Mouse (Mus musculus): Measurements from ENCODE around the gene Hist1h2ah. TPM values are rescaled to one million over a fixed set of nuclear protein-coding genes. Genes with fewer than 3 reads are reported as not detected.

Hist1h2ah gene
- polyA plus RNA-seq, 1 experiment, result 2.2 TPM

- Histone ChIP-seq H3K4me3 (peak overlapping the region; percentile 28), H3K79me2 (ENCODE audit: control insufficient read depth, insufficient read depth) (no peaks in the 10 kb centered on the region), H3K27me3 (ENCODE audit: control insufficient read depth, insufficient read depth, insufficient read length) (no peaks in the 10 kb centered on the region), H3K36me3 (ENCODE audit: control insufficient read depth, insufficient read depth) (no peaks in the 10 kb centered on the region), H3K4me2 (ENCODE audit: low read depth) (peak overlapping the region; percentile 86), H3ac (ENCODE audit: control insufficient read depth, insufficient read length) (no peak overlapping the region)
- TF ChIP-seq CEBPB (IDR thresholded peaks at IDR 0.05; ENCODE audit: insufficient read depth, poor library complexity, severe bottlenecking) (no peak), POLR2AphosphoS2 (IDR thresholded peaks at IDR 0.05; ENCODE audit: insufficient read length, low read depth) (no peak), REST (IDR thresholded peaks at IDR 0.05; ENCODE audit: insufficient read depth, insufficient read length) (no peak), MAX (IDR thresholded peaks at IDR 0.05; ENCODE audit: low read depth) (no peak), E2F4 (IDR thresholded peaks at IDR 0.05; ENCODE audit: insufficient read depth) (no peak), MYOD1 (IDR thresholded peaks at IDR 0.05; ENCODE audit: control insufficient read depth in 1 of 3, insufficient read length in 2 of 3, low read depth in 2 of 3) (no peak)
These were observed 4.0 kb upstream of the Hist1h2ah start for GRCm38 (mm10) chr13:22039364-22039763.

GRCm38 (mm10) chr13:22037415-22037814 is 2.0 kb upstream of the Hist1h2ah start:
- TF ChIP-seq TCF3 (IDR thresholded peaks at IDR 0.05; ENCODE audit: insufficient read length, low read depth) (no peak), POLR2AphosphoS2 (IDR thresholded peaks at IDR 0.05; ENCODE audit: insufficient read length, low read depth) (no peak), E2F4 (IDR thresholded peaks at IDR 0.05; ENCODE audit: insufficient read depth) (no peak), MYOD1 (IDR thresholded peaks at IDR 0.05; ENCODE audit: control insufficient read depth in 1 of 3, insufficient read length in 2 of 3, low read depth in 2 of 3) (no peak), TCF12 (IDR thresholded peaks at IDR 0.05; ENCODE audit: insufficient read depth, poor library complexity, severe bottlenecking) (no peak), MYOG (IDR thresholded peaks at IDR 0.05; ENCODE audit: control insufficient read depth in 1 of 3, insufficient read depth in 1 of 3, insufficient read length in 2 of 3, low read depth in 2 of 3) (no peak), SRF (IDR thresholded peaks at IDR 0.05; ENCODE audit: control insufficient read depth, insufficient read length, low read depth) (no peak), CEBPB (IDR thresholded peaks at IDR 0.05; ENCODE audit: insufficient read depth, poor library complexity, severe bottlenecking) (no peak), REST (IDR thresholded peaks at IDR 0.05; ENCODE audit: insufficient read depth, insufficient read length) (no peak), MAX (IDR thresholded peaks at IDR 0.05; ENCODE audit: low read depth) (no peak), POLR2A (IDR thresholded peaks at IDR 0.05; ENCODE audit: insufficient read length, low read depth) (no peak), USF1 (IDR thresholded peaks at IDR 0.05; ENCODE audit: low read depth) (no peak)
- H3K36me3 ChIP-seq (ENCODE audit: control insufficient read depth, insufficient read depth), result no peaks in the 10 kb centered on the region
- no peak overlapping the region for H3ac ChIP-seq (ENCODE audit: control insufficient read depth, insufficient read length)
- H3K4me3 ChIP-seq, result no peak overlapping the region
- no peaks in the 10 kb centered on the region for H3K79me2 ChIP-seq (ENCODE audit: control insufficient read depth, insufficient read depth)
- H3K4me2 ChIP-seq (ENCODE audit: low read depth), result no peak overlapping the region
- no peaks in the 10 kb centered on the region for H3K27me3 ChIP-seq (ENCODE audit: control insufficient read depth, insufficient read depth, insufficient read length)

- Histone ChIP-seq H3K79me2 (ENCODE audit: control insufficient read depth, insufficient read depth) (no peaks in the 10 kb centered on the region), H3K27me3 (ENCODE audit: control insufficient read depth, insufficient read depth, insufficient read length) (no peaks in the 10 kb centered on the region), H3K4me3 (peak overlapping the region; percentile 41), H3ac (ENCODE audit: control insufficient read depth, insufficient read length) (no peak overlapping the region), H3K36me3 (ENCODE audit: control insufficient read depth, insufficient read depth) (no peaks in the 10 kb centered on the region), H3K4me2 (ENCODE audit: low read depth) (peak overlapping the region; percentile 79)
- TF ChIP-seq POLR2A (IDR thresholded peaks at IDR 0.05; ENCODE audit: insufficient read length, low read depth), result no peak
- no peak for TF ChIP-seq SRF (IDR thresholded peaks at IDR 0.05; ENCODE audit: control insufficient read depth, insufficient read length, low read depth)
- TF ChIP-seq USF1 (IDR thresholded peaks at IDR 0.05; ENCODE audit: low read depth), result no peak
- no peak for TF ChIP-seq TCF12 (IDR thresholded peaks at IDR 0.05; ENCODE audit: insufficient read depth, poor library complexity, severe bottlenecking)
These were observed 1.6 kb upstream of the Hist1h2ah start for GRCm38 (mm10) chr13:22036986-22037385.

GRCm38 (mm10) chr13:22036149-22036956 is 985 bp upstream of the Hist1h2ah start:
- TF ChIP-seq POLR2AphosphoS2 (IDR thresholded peaks at IDR 0.05; ENCODE audit: insufficient read length, low read depth) (peak; percentile 34), CEBPB (IDR thresholded peaks at IDR 0.05; ENCODE audit: insufficient read depth, poor library complexity, severe bottlenecking) (no peak)
- no peaks in the 10 kb centered on the region for H3K27me3 ChIP-seq (ENCODE audit: control insufficient read depth, insufficient read depth, insufficient read length)
- no peaks in the 10 kb centered on the region for H3K79me2 ChIP-seq (ENCODE audit: control insufficient read depth, insufficient read depth)
- peak overlapping the region; percentile 41 for H3K4me3 ChIP-seq
- H3K36me3 ChIP-seq (ENCODE audit: control insufficient read depth, insufficient read depth), result no peaks in the 10 kb centered on the region
- H3K4me2 ChIP-seq (ENCODE audit: low read depth), result peak overlapping the region; percentile 79
- H3ac ChIP-seq (ENCODE audit: control insufficient read depth, insufficient read length), result no peak overlapping the region

- TF ChIP-seq POLR2A (IDR thresholded peaks at IDR 0.05; ENCODE audit: insufficient read length, low read depth) (peak; percentile 12), MAX (IDR thresholded peaks at IDR 0.05; ENCODE audit: low read depth) (no peak), USF1 (IDR thresholded peaks at IDR 0.05; ENCODE audit: low read depth) (peak; percentile 55)
- peak overlapping the region; percentile 96 for H3K4me2 ChIP-seq (ENCODE audit: low read depth)
- H3K27me3 ChIP-seq (ENCODE audit: control insufficient read depth, insufficient read depth, insufficient read length), result no peaks in the 10 kb centered on the region
These were observed 713 bp downstream of the Hist1h2ah start for GRCm38 (mm10) chr13:22034443-22035266.

More at GRCm38 (mm10) chr13:22034443-22035266, 713 bp downstream of the Hist1h2ah start:
- Histone ChIP-seq H3K36me3 (ENCODE audit: control insufficient read depth, insufficient read depth) (no peaks in the 10 kb centered on the region), H3K79me2 (ENCODE audit: control insufficient read depth, insufficient read depth) (no peaks in the 10 kb centered on the region), H3ac (ENCODE audit: control insufficient read depth, insufficient read length) (no peak overlapping the region), H3K4me3 (peak overlapping the region; percentile 41)
